Mouse (Mus musculus): ENCODE measurements around the gene Tspan18. TPM values are rescaled to one million over a fixed set of nuclear protein-coding genes. Genes with fewer than 3 reads are reported as not detected.

The Tspan18 gene
- polyA plus RNA-seq, 1 experiment from 2014 or later, result 36.1 TPM

DNA sequence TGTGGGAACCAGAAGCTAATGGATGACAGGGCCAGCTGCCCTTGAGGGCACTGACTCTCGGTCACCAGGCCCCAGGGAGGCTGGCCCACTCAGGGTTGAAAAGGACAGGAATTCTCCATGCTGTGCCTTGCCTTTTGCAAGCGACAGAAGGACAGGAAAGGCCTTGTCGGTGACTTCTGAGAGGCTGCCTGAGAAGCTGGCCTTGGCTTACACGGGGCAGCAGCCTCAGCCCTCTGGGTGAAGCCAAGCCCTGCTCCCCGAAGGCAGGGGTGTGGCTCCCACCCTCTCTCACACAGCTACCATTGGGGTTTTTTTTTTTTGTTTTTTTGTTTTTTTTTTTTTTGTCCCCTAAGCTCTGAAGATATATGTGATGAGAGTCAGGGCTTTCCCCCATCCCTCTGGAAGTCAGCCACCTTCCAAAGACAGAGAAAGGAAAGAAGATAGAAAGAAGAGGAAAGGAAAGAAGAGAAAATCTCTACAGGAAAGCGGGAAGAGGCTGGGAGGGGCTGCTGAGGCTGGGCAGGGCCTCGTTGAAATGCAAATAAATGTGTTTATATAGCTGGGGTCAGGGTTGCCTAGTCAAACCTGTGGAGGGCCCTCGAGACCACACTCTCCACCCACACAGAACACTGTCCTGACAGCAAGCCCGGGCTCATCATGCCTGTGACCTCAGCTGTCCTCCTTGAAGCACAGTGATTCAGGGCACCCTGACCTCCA, 143.4 kb downstream of the Tspan18 start:
- WGBS, result 26% methylated on average over 9 of the region's 9 CpGs
- Histone ChIP-seq H3K27me3 (replicated peaks; ENCODE audit: control insufficient read depth, insufficient read depth, low read length) (no peaks in the 10 kb centered on the region; the same call in 1 of the 2 replicates), H3K4me2 (ENCODE audit: low read length) (no peak overlapping the region), H3K9ac (ENCODE audit: low read length) (no peak overlapping the region), H3K36me3 (ENCODE audit: control insufficient read depth, insufficient read depth, low read length) (no peaks in the 10 kb centered on the region), H3K4me3 (ENCODE audit: low read depth, low read length) (no peak overlapping the region), H3K4me1 (replicated peaks; ENCODE audit: control insufficient read depth, insufficient read depth, low read length) (peaks cover 38% of the 10 kb centered on the region), H3K27ac (ENCODE audit: low read depth) (no peak overlapping the region; the same call in 1 of the 2 replicates), H3K9me3 (ENCODE audit: control insufficient read depth, low read length) (no peaks in the 10 kb centered on the region)
- no peak for DNase-seq (ENCODE audit: low spot score)
- ATAC-seq (replicated peaks; ENCODE audit: low FRiP score, low TSS enrichment, low read depth), result no peak

DNA sequence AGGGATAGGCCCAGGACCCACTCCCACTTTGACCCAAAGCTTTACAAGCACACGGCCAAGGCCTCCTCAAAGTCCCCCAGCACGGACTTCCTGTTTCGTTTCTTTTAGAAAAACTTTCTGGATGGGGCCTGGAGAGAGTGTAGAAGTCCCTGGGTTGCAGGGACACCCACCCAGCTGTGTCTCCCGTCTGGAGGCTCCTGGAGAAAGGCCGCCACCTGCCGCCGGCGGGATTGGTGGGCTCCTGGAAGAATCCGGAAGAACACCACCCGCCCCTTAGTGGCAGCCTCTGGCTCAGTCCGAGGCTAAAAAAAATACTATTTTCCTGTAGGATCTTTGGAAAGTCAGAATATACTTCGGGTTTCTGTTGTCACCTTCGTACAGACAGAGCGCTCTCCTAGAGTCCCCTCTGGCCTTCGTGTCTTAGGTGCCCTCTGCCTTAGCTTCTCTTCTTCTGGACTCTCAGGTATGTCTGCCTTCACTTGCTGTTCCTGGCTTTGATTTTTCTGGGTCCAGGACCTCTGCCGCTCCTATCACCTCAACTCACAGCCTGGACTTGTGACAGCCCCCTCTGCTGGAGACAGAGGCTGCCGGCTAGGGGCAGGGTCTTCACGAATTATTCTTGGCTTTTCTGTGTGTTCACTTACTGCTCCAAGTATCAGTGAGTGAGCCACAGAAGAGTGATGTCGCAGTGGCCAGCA, 145.4 kb downstream of the Tspan18 start:
- Histone ChIP-seq H3K27ac (ENCODE audit: low read depth) (peak overlapping the region; percentile 44), H3K9me3 (ENCODE audit: control insufficient read depth, low read length) (no peaks in the 10 kb centered on the region), H3K27me3 (replicated peaks; ENCODE audit: control insufficient read depth, insufficient read depth, low read length) (no peaks in the 10 kb centered on the region; the same call in 1 of the 2 replicates), H3K9ac (ENCODE audit: low read length) (peak overlapping the region; percentile 46), H3K36me3 (ENCODE audit: control insufficient read depth, insufficient read depth, low read length) (no peaks in the 10 kb centered on the region), H3K4me1 (replicated peaks; ENCODE audit: control insufficient read depth, insufficient read depth, low read length) (peaks cover 38% of the 10 kb centered on the region), H3K4me3 (ENCODE audit: low read depth, low read length) (peak overlapping the region; percentile 68), H3K4me2 (ENCODE audit: low read length) (peak overlapping the region; percentile 77)
- DNase-seq (ENCODE audit: low spot score) (peak; percentile 76), ATAC-seq (replicated peaks; ENCODE audit: low FRiP score, low TSS enrichment, low read depth) (peak; percentile 17)
- WGBS, result 9% methylated on average over 19 of the region's 19 CpGs

DNA sequence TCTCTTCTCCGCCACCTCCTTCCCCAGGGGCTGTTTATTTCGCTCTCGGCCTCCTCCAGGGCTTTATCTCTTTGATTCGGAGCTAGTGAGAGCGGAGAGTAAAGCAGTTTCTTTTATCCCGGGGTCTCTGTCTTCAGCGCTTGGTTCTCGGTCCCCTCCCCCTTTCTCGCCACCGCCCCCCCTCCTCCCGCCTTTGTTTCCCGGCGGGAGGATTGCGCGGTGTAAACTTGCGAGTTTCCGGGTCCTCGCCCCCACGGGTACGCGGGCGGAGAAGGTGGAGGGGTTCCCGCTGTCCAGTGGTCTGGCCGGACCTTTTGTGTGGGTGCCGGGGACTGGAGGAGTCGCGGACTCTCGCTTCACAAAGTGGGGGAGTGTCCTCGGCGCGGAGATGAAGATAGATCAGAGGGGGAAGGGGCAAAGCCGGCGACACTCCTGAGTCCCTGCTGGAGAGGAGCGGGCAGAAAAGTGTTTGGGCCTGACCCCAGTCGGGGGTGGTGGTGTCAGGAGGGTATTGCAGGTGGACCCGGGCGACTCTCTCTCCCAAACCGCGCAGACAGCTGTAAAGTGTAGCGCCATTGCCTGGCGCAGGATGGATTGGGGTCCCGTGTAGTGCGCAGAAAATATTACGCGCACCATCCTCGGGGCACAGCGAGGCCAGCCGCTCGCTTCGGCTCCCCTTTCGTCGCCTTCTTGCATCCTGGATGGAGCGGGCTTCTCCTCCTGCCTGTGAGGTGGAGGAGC, 146.1 kb downstream of the Tspan18 start:
- Histone ChIP-seq H3K27me3 (replicated peaks; ENCODE audit: control insufficient read depth, insufficient read depth, low read length) (no peaks in the 10 kb centered on the region; the same call in 1 of the 2 replicates), H3K4me3 (ENCODE audit: low read depth, low read length) (peak overlapping the region; percentile 68), H3K9ac (ENCODE audit: low read length) (peak overlapping the region; percentile 46), H3K9me3 (ENCODE audit: control insufficient read depth, low read length) (no peaks in the 10 kb centered on the region), H3K4me2 (ENCODE audit: low read length) (peak overlapping the region; percentile 77), H3K27ac (ENCODE audit: low read depth) (peak overlapping the region; percentile 44), H3K36me3 (ENCODE audit: control insufficient read depth, insufficient read depth, low read length) (no peaks in the 10 kb centered on the region), H3K4me1 (replicated peaks; ENCODE audit: control insufficient read depth, insufficient read depth, low read length) (peaks cover 38% of the 10 kb centered on the region)
- DNase-seq (ENCODE audit: low spot score) (peak; percentile 79), ATAC-seq (replicated peaks; ENCODE audit: low FRiP score, low TSS enrichment, low read depth) (peak; percentile 4)
- WGBS, result 1% methylated on average over 53 of the region's 53 CpGs

DNA sequence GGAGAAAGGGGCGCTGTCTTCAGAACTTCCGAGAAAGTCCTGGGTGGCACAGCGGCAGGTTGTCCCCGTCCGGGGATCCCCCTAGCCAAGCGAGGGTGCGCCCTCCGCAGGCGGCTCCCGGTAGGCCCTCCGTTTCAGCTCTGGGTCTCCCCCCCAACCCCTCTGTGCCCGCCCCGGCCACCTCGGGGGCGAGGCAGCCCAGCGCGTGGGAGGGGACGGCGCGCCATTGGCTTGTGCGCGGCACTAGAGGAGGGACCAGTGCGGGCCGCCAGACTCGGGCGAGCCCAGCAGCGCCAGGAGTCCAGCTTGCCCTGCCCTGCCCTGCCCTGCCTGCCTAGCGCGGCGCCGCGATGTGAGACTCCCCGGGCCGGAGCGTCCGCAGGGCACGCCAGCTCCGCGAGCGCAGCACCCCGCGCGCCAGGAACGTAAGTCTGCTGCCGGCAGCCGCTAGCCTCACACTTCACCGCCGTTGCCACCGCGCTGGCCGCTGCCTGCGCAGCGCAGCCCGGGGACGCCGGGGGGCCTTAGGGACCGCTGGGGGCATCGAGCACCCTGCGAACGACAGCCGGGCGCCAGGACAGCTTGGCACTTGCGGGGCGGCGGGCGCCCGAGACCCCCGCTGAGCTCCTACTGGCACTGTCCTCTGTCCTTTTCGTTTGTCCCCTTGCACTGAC, 146.8 kb downstream of the Tspan18 start, which contains the start of gene Trp53i11:
Trp53i11 (plus strand) TSS at position 226 of the 674 bp plus-strand sequence.
- under 1% methylated on average over 69 of the region's 69 CpGs for WGBS
- H3K4me3 ChIP-seq (ENCODE audit: low read depth, low read length), result peak within 1 kb of the TSS; percentile 68

DNA sequence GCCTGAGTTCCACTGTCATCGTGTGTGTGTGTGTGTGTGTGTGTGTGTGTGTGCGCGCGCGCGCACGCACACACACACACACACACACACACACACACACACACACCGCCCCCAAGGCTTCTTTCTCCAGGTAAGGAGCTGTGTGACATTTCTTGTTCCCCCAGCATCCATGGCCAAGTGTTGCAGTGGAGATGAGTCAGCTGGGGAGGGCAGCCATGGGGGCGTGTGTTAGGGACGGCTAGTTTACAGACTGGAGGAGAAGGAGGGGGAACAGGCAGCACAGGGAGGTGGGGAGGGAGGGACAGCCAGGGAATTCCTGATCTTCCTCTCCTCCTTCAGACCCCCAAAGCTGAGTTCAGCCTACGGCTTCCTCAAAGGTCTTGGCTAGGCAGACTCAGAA, 151.4 kb downstream of the Tspan18 start:
- H3K27me3 ChIP-seq (replicated peaks; ENCODE audit: control insufficient read depth, insufficient read depth, low read length), result peaks cover 14% of the 10 kb centered on the region
- ATAC-seq (replicated peaks; ENCODE audit: low FRiP score, low TSS enrichment, low read depth) (no peak), DNase-seq (ENCODE audit: low spot score) (no peak)
- H3K4me1 ChIP-seq (replicated peaks; ENCODE audit: control insufficient read depth, insufficient read depth, low read length), result peaks cover 8% of the 10 kb centered on the region
- no peak overlapping the region for H3K27ac ChIP-seq (ENCODE audit: low read depth)
- no peak overlapping the region for H3K9ac ChIP-seq (ENCODE audit: low read length)
- no peaks in the 10 kb centered on the region for H3K36me3 ChIP-seq (ENCODE audit: control insufficient read depth, insufficient read depth, low read length)
- H3K4me2 ChIP-seq (ENCODE audit: low read length), result no peak overlapping the region
- no peak overlapping the region for H3K4me3 ChIP-seq (ENCODE audit: low read depth, low read length)
- H3K9me3 ChIP-seq (ENCODE audit: control insufficient read depth, low read length), result no peaks in the 10 kb centered on the region
- 61% methylated on average over 11 of the region's 11 CpGs for WGBS

More for the DNA sequence above, 146.8 kb downstream of the Tspan18 start, which contains the start of gene Trp53i11:
- Histone ChIP-seq H3K9me3 (ENCODE audit: control insufficient read depth, low read length) (no peaks in the 10 kb centered on the region), H3K4me2 (ENCODE audit: low read length) (peak within 1 kb of the TSS; percentile 77), H3K27ac (ENCODE audit: low read depth) (peak within 1 kb of the TSS; percentile 44), H3K4me1 (replicated peaks; ENCODE audit: control insufficient read depth, insufficient read depth, low read length) (peaks cover 34% of the 10 kb centered on the region), H3K27me3 (replicated peaks; ENCODE audit: control insufficient read depth, insufficient read depth, low read length) (no peaks in the 10 kb centered on the region; the same call in 1 of the 2 replicates), H3K9ac (ENCODE audit: low read length) (peak within 1 kb of the TSS; percentile 46), H3K36me3 (ENCODE audit: control insufficient read depth, insufficient read depth, low read length) (no peaks in the 10 kb centered on the region)
- DNase-seq (ENCODE audit: low spot score) (peak; percentile 91), ATAC-seq (replicated peaks; ENCODE audit: low FRiP score, low TSS enrichment, low read depth) (peak; percentile 84)

DNA sequence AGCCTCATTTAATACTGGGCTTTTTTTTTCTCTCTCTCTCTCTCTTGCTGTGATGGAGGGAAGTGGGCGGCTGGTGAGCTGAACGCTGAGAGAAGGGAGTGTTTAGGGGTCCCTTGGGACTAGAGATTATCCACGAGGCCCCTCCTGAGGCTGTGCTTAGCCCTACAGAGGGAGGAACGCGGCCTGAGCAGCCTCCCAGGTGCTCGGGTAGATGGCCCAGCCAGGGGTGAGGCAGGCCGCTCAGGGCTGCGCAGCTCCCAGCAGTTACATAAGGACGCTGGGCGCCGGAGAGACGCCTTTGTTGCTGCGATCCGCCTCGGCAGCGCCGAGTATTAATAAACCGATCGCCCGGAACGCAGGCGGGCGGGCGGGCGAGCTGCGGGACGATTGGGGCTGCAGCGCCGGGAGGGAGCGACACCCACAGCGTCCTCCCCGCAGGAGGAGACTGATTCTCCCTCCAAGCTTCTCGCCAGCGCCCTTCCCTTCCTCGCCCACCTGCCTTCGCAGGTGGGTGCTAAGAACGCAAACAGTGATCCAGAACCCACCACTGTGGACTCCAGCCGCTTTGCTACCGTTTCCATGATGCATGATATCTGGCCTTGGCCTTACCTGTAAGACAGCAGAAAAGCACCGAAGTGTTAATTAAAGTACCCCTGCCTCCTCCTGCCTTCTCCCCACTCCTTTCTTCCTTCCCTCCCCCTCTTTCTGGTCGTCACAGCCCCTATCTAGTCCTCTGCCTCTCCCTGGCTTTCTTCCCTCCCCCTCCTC, 154.0 kb downstream of the Tspan18 start:
- Histone ChIP-seq H3K27ac (ENCODE audit: low read depth) (no peak overlapping the region), H3K4me2 (ENCODE audit: low read length) (peak overlapping the region; percentile 55), H3K4me3 (ENCODE audit: low read depth, low read length) (peak overlapping the region; percentile 27), H3K27me3 (replicated peaks; ENCODE audit: control insufficient read depth, insufficient read depth, low read length) (peaks cover 14% of the 10 kb centered on the region), H3K9me3 (ENCODE audit: control insufficient read depth, low read length) (no peaks in the 10 kb centered on the region), H3K36me3 (ENCODE audit: control insufficient read depth, insufficient read depth, low read length) (no peaks in the 10 kb centered on the region), H3K9ac (ENCODE audit: low read length) (peak overlapping the region; percentile 25; the same call in 1 of the 2 replicates), H3K4me1 (replicated peaks; ENCODE audit: control insufficient read depth, insufficient read depth, low read length) (peaks cover 32% of the 10 kb centered on the region)
- no peak for ATAC-seq (replicated peaks; ENCODE audit: low FRiP score, low TSS enrichment, low read depth)
- no peak for DNase-seq (ENCODE audit: low spot score)
- WGBS, result 2% methylated on average over 40 of the region's 41 CpGs

DNA sequence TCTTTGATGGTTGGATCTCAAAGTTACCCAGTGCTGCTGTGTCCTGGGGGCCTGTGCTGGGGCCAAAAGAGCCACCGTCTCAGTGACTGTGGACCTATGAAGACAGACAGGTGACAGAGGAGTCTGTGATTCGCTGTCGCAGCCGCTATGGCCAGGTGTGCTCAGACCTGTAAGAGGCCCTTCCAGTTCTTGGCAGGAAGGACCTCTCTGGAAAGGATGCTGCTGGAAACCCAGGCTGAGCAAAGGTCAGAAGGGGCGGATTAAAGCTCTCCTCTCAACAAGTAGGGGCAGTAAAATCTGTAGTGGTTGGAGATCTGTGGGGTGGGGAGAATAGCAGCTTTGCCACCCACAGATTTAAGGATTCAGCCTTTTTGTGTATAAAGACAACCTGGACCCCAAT, 154.7 kb downstream of the Tspan18 start:
- Histone ChIP-seq H3K9me3 (ENCODE audit: control insufficient read depth, low read length) (no peaks in the 10 kb centered on the region), H3K27me3 (replicated peaks; ENCODE audit: control insufficient read depth, insufficient read depth, low read length) (peaks cover 14% of the 10 kb centered on the region), H3K36me3 (ENCODE audit: control insufficient read depth, insufficient read depth, low read length) (no peaks in the 10 kb centered on the region), H3K9ac (ENCODE audit: low read length) (no peak overlapping the region), H3K4me3 (ENCODE audit: low read depth, low read length) (no peak overlapping the region), H3K4me2 (ENCODE audit: low read length) (peak overlapping the region; percentile 55), H3K4me1 (replicated peaks; ENCODE audit: control insufficient read depth, insufficient read depth, low read length) (peaks cover 35% of the 10 kb centered on the region), H3K27ac (ENCODE audit: low read depth) (no peak overlapping the region)
- no peak for DNase-seq (ENCODE audit: low spot score)
- 49% methylated on average over 5 of the region's 5 CpGs for WGBS
- ATAC-seq (replicated peaks; ENCODE audit: low FRiP score, low TSS enrichment, low read depth), result peak; percentile 40; the same call in 1 of the 2 replicates
